Mouse (Mus musculus): ENCODE results near the gene Chit1.

Chit1 gene

GRCm38 (mm10) chr1:134150745-134151144 is 39.7 kb downstream of the Chit1 start:
- DNase-seq: no peak

DNA sequence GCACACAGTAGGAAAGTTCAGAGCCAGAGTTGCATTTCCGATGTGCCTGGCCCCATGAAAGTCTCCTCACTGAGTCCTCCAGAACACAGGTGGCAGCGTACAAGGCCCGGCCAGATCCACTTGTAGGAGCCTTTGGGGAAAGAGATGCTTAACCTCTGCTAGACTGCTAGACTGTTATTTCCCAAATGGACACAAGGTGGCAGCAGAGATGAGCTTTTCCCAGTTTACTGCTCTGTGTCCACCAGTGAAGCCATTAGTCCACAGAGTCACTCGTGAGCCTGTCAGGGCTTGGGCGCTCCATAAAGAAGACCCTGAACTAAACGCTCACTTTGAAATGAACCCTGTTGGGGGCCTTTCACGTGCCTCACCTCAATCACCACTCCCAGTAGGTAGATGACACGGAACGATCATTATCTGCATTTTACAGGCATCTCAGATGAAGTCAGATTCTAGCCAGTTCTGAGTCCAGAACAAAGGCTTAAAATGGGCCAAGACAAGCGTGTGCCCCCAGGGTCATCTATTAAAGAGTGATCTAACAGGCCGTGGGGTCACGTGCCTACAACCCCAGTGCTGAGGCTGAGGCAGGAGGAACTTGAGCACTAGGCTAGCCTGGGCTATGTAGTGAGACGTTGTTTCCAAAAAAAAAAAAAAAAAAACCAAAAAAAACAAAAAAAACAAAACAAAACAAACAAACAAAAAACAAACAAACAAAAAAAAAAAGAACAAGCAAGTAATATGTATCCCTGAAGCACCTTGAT is 40.8 kb downstream of the Chit1 start:
- DNase-seq: peak; percentile 68

DNA sequence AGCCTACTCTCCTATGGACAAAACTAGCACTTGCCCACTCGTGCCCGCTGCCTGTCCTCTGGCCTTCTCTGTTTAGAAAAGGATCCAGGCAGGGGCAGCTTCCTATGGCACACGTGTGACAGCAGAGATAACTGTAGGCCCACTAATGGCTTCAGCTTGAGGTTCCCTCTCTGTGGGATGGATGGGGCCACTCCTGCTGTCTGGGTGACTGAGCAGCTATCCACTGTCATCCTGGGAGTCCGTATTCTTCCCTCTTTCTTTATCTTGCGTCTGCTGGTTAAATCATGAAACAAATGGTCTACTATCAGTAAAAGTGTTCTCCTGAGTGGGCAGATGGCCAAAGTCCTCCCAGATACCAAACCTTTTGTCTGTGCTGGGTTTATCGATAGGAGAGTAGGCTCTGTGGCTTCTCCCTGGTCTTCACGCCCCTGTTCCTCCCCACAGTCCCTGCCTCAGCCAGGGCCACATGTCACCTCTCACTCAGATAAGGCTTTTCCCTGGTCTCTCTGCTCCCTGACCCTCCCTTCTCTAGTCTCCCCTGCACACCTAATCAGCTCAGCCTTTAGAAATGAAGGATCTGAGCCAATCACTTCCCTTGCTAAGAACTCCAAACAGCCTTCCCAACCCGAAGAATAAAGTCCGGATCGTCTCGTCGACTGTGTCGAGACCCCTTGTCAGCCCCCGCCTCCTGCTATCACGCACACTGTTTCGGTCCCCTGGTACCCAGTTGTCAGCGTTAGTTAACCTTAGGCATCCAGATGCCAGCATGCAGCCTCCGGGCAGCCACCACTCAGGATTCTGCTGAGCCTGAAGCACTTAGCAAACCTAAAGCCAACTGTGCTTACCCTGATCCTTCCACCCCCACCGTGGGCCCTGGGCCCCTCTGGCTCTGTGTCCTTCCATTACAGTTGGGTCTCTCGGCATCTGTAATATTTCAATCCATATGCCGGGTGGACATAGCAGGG is 41.9 kb downstream of the Chit1 start:
- DNase-seq: no peak

DNA sequence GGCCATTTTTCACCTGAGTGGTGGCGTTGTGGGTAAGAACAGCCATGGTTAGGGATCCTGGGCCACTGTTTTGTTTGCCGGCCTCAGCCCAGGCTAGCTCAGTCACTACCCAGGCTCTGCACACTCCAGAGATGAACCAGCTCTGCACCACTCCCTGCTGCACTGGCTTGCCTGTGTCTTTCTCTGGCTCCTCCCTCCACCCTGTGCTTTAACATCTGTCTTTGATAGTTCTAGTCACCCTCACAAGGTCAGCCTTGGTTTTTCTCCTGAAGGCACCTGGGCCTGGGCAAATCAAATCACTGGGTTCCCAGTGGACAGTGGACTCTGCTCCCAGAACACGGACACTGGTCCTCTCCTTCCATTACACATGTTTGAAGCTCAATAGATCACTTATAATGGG is 43.1 kb downstream of the Chit1 start:
- DNase-seq: no peak

DNA sequence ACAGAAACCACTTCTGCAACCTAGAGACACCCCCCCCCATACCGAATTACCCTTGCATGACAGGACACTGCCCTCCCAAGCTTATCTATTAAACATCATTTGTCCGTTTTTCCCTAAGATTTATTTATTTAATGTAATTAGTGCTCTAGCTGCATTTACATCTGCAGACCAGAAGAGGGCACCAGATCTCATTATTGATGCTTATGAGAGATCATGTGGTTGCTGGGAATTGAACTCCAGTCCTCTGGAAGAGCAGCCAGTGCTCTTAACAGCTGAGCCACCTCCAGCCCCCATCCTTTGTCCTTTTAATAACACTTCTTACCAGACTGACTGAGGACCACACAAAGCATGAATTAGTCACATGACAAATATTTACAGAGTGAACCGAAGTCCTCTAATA is 43.6 kb downstream of the Chit1 start:
- DNase-seq: no peak

- DNase-seq: no peak
These were observed 49.4 kb downstream of the Chit1 start for GRCm38 (mm10) chr1:134160404-134160803.

DNA sequence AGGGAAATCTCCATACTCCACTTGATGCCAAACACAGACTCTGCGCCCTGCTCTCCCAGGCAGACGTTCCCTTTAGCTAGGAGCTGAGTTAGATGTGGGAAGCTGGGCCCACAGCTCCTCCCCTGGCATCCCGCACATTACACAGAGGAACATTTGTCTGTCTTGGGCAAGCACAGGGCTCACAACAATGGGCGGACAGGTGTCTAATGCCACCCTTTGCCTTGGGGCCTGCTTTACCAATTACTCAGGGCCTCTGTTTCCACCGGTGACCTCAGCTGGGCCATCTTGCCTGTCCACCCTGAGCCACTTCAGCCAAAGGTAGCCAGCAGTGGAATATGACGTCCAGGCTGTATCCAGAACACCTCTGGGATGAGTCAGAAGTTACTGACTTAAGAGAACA is 50.4 kb downstream of the Chit1 start:
- DNase-seq: no peak

- no peak for DNase-seq
These were observed 51.6 kb downstream of the Chit1 start for GRCm38 (mm10) chr1:134162510-134163225.

- no peak for DNase-seq
These were observed 52.4 kb downstream of the Chit1 start for GRCm38 (mm10) chr1:134163476-134163875.

DNA sequence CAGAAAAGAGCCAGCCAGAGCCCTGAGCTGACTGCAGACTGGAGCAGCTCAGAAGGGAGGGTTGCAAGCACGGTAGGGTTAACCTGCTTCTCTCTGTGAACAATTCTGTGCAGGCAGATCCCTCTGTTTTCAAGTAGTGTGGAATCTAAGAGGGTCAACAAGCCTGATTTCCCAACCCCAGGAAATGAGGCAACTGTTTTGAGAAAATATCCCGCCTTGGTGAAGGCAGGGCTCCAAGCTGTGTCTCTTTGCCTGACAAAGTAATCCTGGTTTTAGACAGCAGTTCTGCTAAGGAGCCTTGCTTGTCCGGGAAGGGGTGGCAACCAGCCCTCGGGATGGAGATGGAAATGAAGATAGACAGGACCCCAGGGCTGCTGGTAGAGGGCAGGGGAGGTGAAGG is 53.4 kb downstream of the Chit1 start:
- no peak for DNase-seq

DNA sequence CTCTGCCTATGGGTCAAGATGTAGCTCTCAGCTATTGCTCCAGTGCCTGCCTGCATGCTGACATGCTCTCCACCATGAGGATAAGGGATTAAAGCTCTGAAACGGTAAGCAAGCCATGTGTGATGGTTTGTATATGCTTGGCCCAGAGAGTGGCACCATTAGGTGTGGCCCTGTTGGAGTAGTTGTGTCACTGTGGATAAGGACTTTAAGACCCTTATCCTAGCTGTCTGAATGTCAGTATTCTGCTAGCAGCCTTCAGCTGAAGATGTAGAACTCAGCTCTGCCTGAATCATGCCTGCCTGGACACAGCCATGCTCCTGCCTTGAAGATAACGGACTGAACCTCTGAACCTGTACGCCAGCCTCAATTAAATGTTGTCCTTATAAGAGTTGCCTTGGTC is 55.5 kb downstream of the Chit1 start:
- no peak for DNase-seq

GRCm38 (mm10) chr1:134167416-134168305 is 56.6 kb downstream of the Chit1 start:
- DNase-seq: no peak

GRCm38 (mm10) chr1:134168567-134168966 is 57.5 kb downstream of the Chit1 start:
- DNase-seq: no peak

DNA sequence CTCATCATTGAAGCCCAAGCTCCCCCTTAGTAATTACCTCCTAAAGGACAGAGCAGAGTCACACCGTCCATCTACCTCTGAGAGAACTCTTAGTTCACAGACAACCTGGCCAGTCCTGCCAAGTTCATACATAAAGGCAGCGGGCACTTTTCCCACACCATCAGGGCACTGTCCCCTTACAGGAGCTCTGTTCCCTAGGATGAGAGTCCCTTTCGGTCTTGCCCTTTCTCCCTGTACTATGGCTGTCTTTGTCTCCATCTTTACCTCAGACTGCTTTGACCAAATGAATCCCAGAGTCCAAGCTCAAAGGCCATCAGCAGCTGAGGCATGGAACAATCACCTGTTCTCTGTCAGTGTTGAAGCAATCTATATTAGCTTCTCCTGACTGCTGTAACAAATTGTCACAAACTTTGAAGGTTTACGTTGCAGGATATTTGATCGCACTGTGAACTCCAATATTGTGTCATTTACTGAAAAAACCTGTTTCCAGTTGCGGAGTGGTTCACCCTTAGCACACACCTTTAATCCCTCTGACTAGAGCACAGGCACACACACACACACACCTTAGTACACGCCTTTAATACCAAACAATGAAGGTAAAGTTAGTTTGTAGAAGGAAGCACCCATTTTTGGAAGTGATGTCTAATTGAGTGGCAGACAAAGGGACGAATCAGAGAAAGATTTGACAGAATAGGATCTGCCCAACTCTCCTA is 58.1 kb downstream of the Chit1 start:
- no peak for DNase-seq

- DNase-seq: no peak
These were observed 62.0 kb downstream of the Chit1 start for GRCm38 (mm10) chr1:134173081-134173480.

GRCm38 (mm10) chr1:134177976-134178375 is 66.9 kb downstream of the Chit1 start:
- DNase-seq: no peak

DNA sequence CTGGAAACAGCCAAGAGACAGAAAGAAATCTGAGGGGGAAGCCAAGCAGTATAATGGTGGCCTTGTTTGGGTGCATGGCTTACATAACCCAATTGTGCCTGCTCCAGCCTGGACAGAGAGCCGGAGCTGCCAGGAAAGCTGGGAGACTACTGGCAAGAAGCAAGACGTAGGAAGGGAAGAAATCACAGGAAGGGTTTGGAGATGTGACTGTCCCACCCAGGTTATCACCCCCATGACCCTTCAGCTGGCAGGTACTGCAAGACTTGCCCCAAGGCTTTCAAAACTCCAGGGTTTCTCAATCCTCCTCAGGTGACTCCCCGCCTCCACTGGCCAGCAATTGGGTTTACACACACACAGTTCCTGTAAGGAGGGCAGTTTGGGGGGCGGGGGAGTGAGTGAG is 71.0 kb downstream of the Chit1 start, which contains the start of gene Chil1:
Chil1 (plus strand) TSS at position 152 of the 400 bp plus-strand sequence.
- DNase-seq: no peak

- no peak for DNase-seq
These were observed 73.0 kb downstream of the Chit1 start for GRCm38 (mm10) chr1:134184089-134184488.

DNA sequence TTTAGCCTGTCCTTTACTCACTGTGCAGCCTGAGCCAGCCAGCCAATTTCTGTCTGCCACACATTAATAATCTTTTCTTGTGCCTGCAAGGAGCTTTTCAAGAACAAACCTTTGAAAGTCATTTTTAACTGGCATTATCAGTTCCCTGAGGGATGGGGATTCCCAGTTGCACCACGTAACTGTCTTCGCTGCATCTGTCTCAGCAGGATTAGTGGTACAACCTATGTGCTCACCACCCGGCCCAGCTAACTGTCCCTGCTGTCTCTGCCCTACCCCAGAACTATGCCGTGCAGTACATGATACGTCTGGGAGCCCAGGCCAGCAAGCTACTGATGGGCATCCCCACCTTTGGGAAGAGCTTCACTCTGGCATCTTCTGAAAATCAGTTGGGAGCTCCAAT is 77.2 kb downstream of the Chit1 start:
- DNase-seq: no peak

DNA sequence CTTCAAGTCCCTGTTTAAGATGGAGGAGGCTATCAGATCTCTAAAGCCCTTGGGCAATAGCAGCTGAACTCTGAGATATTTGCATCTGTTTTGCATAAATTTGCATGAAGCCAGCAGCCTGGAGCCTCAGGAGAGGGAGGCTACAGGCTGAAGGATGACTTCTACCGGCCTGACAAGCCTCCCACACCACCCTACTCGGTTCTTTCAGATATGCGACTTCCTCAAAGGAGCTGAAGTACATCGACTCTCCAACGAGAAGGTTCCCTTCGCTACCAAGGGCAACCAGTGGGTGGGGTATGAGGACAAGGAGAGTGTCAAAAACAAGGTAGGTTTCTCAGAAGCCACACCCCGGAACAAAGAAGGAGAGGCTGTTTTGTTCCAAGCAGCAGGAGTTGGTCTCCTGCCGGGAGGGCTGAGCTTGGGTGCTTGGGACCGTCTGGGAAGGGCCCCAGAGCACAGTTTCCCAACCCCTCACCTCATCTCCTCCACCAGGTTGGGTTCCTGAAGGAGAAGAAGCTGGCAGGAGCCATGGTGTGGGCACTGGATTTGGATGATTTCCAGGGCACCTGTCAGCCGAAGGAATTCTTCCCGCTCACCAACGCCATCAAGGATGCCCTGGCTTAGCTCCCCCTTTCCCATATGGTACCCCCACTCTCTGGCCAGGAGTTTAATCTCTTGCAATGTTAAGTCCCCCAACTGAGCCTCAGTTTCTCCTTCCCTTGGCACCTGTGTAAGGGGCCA is 78.1 kb downstream of the Chit1 start:
- DNase-seq: peak; percentile 19

DNA sequence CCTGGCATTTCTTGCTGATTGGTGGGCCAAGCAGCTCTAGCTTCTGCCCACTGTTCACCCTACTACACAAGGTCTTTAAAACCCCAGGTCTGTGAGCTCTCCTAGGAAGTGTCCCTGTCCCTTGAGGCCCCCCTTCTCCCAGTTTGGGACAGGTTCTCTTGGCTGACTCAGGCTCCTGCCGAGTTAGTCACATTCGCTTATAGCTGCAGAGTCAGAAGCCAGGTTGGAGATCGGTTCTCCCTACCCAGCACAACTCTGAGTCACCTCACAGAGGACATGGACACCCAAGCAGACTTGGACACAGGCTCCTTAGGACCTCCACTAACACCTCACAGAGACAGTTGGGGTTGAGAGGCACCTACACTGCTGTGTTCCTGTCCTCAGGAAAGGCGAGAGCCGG is 80.2 kb downstream of the Chit1 start:
- no peak for DNase-seq
